Mouse (Mus musculus): ENCODE data around the gene Rgs9bp.

DNA sequence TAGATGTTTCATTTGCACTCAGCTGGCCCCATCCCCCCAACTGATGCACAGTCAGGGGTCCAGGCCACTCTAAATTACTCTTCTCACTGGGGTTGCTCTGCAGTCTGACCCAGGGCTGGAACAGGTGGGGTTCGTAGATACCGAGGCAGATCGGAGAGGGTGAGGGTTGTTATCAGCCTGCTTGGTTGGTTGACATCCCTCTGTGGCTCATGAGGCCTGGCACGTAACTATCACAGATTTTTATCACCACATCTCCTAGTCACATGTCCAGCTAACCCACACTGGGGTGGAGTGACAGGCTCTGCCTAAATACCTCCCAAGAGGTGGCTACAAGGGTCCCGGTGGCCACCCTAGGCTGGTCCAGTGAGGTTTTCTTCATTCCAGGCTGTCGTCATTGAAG, 15.7 kb upstream of the Rgs9bp start:
- TF ChIP-seq POLR2A (IDR thresholded peaks at IDR 0.05; ENCODE audit: insufficient read depth, low read length) = no peak
- no peak for TF ChIP-seq CTCF (IDR thresholded peaks at IDR 0.05; ENCODE audit: low read depth, low read length)
- TF ChIP-seq EP300 (IDR thresholded peaks at IDR 0.05; ENCODE audit: insufficient read depth, low read depth, low read length) = no peak

Data from ES-Bruce4 (cell line).